Mouse (Mus musculus) lung, postnatal 10 days (tissue): ENCODE measurements at regions not wholly inside any gene's neighbourhood (a gene's known extent, or its start where the extent isn't known, plus 50 kb on each side); places are given as distances from the start of the nearest gene placed in this dataset.

ENCODE experiments used
- DNase-seq: peaks from one replicate; pipeline ENCODE4 v3.0.0; 2021

DNA sequence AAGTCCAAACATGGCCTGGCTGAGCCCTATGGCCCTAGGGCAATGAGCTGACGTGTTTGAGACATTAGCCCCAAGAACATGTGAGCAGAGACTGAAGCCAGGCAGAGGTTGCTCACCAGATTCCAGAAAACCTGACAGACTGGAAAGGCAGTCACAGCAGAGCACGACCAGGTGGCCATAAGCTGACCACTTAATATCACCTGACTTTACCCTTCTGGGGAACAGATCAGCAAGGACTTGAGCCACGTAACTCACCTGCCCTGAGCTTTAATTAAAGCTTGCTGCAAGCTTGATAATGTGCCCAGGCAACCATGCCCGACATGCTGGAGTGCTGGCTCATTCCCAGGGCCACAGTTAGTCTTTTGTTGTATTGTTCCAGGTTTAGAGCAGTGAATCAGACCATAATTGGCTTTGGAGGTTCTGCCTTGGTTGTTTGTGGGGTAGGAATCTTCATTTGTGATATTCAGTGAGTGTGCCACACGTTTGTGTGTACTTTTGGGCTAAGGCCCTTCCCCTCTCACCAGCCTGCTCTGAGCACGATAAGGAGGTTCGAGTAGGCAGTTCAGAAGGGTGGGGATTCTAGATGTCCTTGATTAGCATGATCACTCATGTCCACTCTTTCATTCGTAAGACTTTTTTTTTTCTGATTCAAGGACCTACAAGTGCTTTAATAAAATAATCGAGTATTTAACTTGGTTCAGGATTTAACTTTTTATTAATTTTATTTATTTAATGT lies 52.1 kb upstream of the Nabp1 start:
- no peak for DNase-seq

DNA sequence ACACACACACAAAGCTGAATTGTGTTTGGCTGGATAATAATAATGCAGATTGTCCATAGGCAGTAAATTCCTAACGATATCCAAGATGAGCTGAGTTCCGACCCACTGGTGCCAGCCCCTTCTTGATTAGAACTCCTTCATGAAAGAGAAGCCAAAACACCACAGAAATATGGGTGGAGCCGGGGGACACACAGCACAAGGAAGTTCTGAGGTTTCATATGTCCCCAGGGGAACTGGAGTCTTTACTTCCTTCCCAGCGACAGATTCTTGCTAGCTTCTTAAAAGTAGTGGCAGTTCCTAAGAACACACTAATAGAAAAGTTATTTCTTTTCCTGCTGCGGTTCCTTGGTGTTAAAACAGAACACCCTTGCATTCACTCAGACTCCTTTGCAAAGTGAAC lies 51.4 kb upstream of the Nabp1 start:
- no peak for DNase-seq

DNA sequence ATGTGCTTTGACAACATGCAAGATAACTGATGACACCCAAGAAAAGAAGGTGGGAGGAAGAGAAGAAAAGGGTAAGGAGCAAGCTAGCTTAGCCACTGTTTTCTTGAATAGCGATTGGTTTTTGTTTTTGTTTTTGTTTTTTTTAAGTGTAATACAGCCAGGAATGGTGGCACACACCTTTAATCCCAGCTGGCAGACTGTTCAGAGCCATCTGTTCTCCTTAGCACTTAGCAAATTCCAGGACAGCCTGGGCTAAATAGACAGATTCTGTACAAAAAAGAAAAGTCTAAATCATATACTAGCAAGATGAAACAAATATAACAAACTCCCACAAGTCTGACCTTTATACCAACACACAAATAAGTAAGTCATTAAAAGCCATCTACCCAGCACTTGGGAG lies 50.4 kb upstream of the Nabp1 start:
- DNase-seq = no peak
